Mouse (Mus musculus) bone marrow macrophage, adult 2 months (primary cell): ENCODE results near the gene Tgfbr3.

Source experiments
- CTCF ChIP-seq: IDR thresholded peaks from 2 replicates; pipeline ENCODE4 v1.5.1; 2012; ENCODE audit warnings: low read depth, mild to moderate bottlenecking, low read length, moderate library complexity
- POLR2A ChIP-seq: IDR thresholded peaks from 2 replicates; pipeline ENCODE4 v1.6.1; 2012; ENCODE audit warnings: mild to moderate bottlenecking, low read depth, low read length, borderline replicate concordance

GRCm38 (mm10) chr5:107320703-107321102, 31.3 kb upstream of the Tgfbr3 start:
- TF ChIP-seq POLR2A = no peak
- no peak for TF ChIP-seq CTCF
